Mouse (Mus musculus): ENCODE measurements at regions not wholly inside any gene's neighbourhood (a gene's known extent, or its start where the extent isn't known, plus 50 kb on each side); places are given as distances from the start of the nearest gene placed in this dataset.
A peak's percentile ranks its signal among the peaks of the same experiment; 100 is the strongest.

- H3K9me3 ChIP-seq: no peaks in the 10 kb centered on the region
- H3K4me3 ChIP-seq: no peak overlapping the region
- H3K27me3 ChIP-seq (replicated peaks): no peaks in the 10 kb centered on the region
- H3K36me3 ChIP-seq (replicated peaks): no peaks in the 10 kb centered on the region
- no peak for ATAC-seq (replicated peaks)
- H3K9ac ChIP-seq: no peak overlapping the region
- H3K4me1 ChIP-seq: peaks cover 12% of the 10 kb centered on the region; the same call in 1 of the 2 replicates
- no peak overlapping the region for H3K4me2 ChIP-seq
- WGBS: 52% methylated on average over 9 of the region's 9 CpGs
- H3K27ac ChIP-seq: no peak overlapping the region
These were observed 56.9 kb upstream of the Ubl3 start for GRCm38 (mm10) chr5:148609506-148609880.

DNA sequence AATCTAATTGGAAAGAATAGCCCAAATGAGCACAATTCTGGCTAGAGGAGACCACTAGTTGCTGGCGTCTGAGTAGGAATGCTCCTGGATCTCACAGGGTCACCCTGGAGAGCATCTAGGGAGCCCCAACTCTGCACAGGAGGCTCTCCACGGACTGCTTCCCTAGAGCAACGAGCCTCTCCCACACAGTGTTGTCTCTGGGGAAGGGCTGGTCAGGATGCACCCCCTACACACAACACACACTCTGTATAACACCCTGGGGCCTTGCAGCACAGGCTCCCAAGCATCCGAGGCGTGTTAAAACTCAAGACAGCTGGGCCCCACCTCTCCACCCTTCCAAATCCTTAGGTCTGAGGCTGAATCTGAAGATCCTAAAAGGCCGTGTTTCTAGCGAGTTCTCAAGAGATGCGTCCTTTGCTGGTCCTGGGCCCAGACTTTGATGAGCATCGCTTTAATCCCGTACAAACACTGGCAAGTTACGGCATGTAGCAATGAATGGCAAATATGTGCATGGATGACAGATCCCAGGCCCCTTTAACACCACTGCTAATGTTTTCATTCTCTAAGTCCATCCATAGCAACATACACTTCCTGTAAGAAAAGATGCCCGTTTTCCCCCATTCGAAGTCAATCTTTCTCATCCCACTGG is 56.4 kb upstream of the Ubl3 start:
- no peak overlapping the region for H3K4me2 ChIP-seq
- no peak for ATAC-seq (replicated peaks)

GRCm38 (mm10) chr5:148608178-148608577 is 55.6 kb upstream of the Ubl3 start:
- H3K9me3 ChIP-seq: 0 out of 2 replicates have a peak, but pooled peaks cover 2% of the 10 kb centered on the region
- H3K27me3 ChIP-seq (replicated peaks): no peaks in the 10 kb centered on the region
- peaks cover 12% of the 10 kb centered on the region; the same call in 1 of the 2 replicates for H3K4me1 ChIP-seq
- 37% methylated on average over 9 of the region's 9 CpGs for WGBS
- no peaks in the 10 kb centered on the region for H3K36me3 ChIP-seq (replicated peaks)
- H3K4me3 ChIP-seq: no peak overlapping the region
- 0 out of 2 replicates have a peak, but pooled peaks have one; percentile 24 for ATAC-seq (replicated peaks)
- no peak overlapping the region for H3K9ac ChIP-seq
- H3K27ac ChIP-seq: no peak overlapping the region
- H3K4me2 ChIP-seq: no peak overlapping the region

More for the DNA sequence above, 56.4 kb upstream of the Ubl3 start:
- Histone ChIP-seq H3K27me3 (replicated peaks) (no peaks in the 10 kb centered on the region), H3K4me1 (peaks cover 12% of the 10 kb centered on the region; the same call in 1 of the 2 replicates), H3K9me3 (no peaks in the 10 kb centered on the region), H3K4me3 (no peak overlapping the region), H3K36me3 (replicated peaks) (no peaks in the 10 kb centered on the region), H3K9ac (no peak overlapping the region), H3K27ac (no peak overlapping the region)
- 75% methylated on average over 13 of the region's 13 CpGs for whole genome bisulfite sequencing

DNA sequence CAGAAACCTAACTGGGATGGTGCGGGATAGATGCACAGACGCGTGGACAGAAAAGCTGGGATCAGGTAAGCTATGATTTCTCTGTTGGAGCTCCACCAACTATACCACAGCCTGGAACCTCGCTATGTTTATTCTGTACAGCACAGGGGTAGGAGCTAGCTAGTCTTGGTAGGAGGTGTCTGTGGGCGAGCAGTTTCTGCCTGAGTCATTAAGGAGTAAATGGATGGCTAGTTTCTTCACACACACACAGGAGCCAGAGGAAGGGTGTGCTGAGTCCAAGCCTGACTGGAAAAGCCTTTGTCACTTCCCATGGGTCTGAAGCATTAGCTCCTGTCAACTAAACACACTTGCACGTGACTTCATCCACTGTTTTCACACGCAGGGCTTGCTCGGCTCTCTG is 53.1 kb upstream of the Ubl3 start:
- H3K4me3 ChIP-seq: no peak overlapping the region
- no peak overlapping the region for H3K27ac ChIP-seq
- no peak overlapping the region for H3K9ac ChIP-seq
- 0 out of 2 replicates have a peak, but pooled peaks cover 2% of the 10 kb centered on the region for H3K9me3 ChIP-seq
- WGBS: 90% methylated on average over 8 of the region's 8 CpGs
- H3K4me1 ChIP-seq: peaks cover 12% of the 10 kb centered on the region; the same call in 1 of the 2 replicates
- no peaks in the 10 kb centered on the region for H3K36me3 ChIP-seq (replicated peaks)
- no peak for ATAC-seq (replicated peaks)
- no peak overlapping the region for H3K4me2 ChIP-seq
- H3K27me3 ChIP-seq (replicated peaks): no peaks in the 10 kb centered on the region
